ENCODE assay signal across 16 mouse cellular contexts in genomic region chr2:24467156-24467555, GRCm38 (mm10). TPM values are rescaled to one million over a fixed set of nuclear protein-coding genes. Genes with fewer than 3 reads are reported as not detected.
"Had no signal": no experiment of that assay in that cellular context is flagged by ENCODE, and none has a peak within 500 bp of the region (broad histone marks: within the 10 kb centered on the region; RNA-seq: fewer than 3 reads in every experiment).

No protein-coding gene starts in this region.

- H3K36me3 ChIP-seq: intestine, embryonic 15.5 days; limb, embryonic 15.5 days; liver, embryonic 12.5 days; midbrain, embryonic 10.5 days had no signal

- H3K4me1 ChIP-seq: intestine, embryonic 15.5 days; limb, embryonic 15.5 days; liver, embryonic 12.5 days had no signal

- H3K4me3 ChIP-seq: intestine, embryonic 15.5 days; limb, embryonic 15.5 days; liver, embryonic 12.5 days; midbrain, embryonic 10.5 days had no signal

- H3K27me3 ChIP-seq: intestine, embryonic 15.5 days had no signal

- H3K27ac ChIP-seq: intestine, embryonic 15.5 days; limb, embryonic 15.5 days; liver, embryonic 12.5 days; midbrain, embryonic 10.5 days; stomach, postnatal 0 days had no signal

- H3K4me2 ChIP-seq: intestine, embryonic 15.5 days; limb, embryonic 15.5 days; liver, embryonic 12.5 days had no signal

- DNase-seq: kidney, adult 9 months; kidney, postnatal 25 days; layer of hippocampus, adult 9-11 months; layer of hippocampus, postnatal 36 days; midbrain, embryonic 14.5 days; thymus, postnatal 4 days had no signal

RNA-seq across cellular contexts. Expression of gene Pax8, which starts 8.2 kb away (rescaled TPM):
- total RNA-seq: layer of hippocampus, postnatal 36 days; left cerebral cortex, adult 8-10 months; left cerebral cortex, postnatal 25 days; neutrophil, adult 5-6 weeks had no signal
- polyA plus RNA-seq: limb, embryonic 11.5 days; liver, embryonic 12.5 days; lung, embryonic 16.5 days had no signal
